Mouse (Mus musculus) cerebellum, adult 9-11 months (tissue): ENCODE data around the gene Accs.

Experiments used
- DNase-seq: peaks from one replicate; pipeline ENCODE4 v3.0.0; 2022

Accs gene

GRCm38 (mm10) chr2:93791516-93792499 is 57.9 kb downstream of the Accs start:
- peak; percentile 96 for DNase-seq

GRCm38 (mm10) chr2:93790798-93791345 is 58.9 kb downstream of the Accs start:
- peak; percentile 79 for DNase-seq

GRCm38 (mm10) chr2:93788557-93788956 is 61.2 kb downstream of the Accs start:
- no peak for DNase-seq

- DNase-seq = peak; percentile 89
Measured at GRCm38 (mm10) chr2:93786175-93786574, 63.6 kb downstream of the Accs start.

- DNase-seq = no peak
Measured at GRCm38 (mm10) chr2:93785432-93785798, 64.3 kb downstream of the Accs start.

GRCm38 (mm10) chr2:93784721-93785431 is 64.9 kb downstream of the Accs start:
- DNase-seq = peak; percentile 79

- peak; percentile 64 for DNase-seq
Measured at GRCm38 (mm10) chr2:93783926-93784539, 65.7 kb downstream of the Accs start.
